Comparison of ENCODE assay signal across 20 mouse cellular contexts in genomic region chr15:93103426-93103825, GRCm38 (mm10).
DNase-seq lines count a peak whose midpoint lies in the region; ATAC-seq lines count a peak whose summit lies in the region.
"Had no signal": no experiment of that assay in that cellular context is flagged by ENCODE, and none has a peak within 500 bp of the region (broad histone marks: within the 10 kb centered on the region; RNA-seq: fewer than 3 reads in every experiment).

No protein-coding gene starts in this region.

- no peak overlapping the region for H3K4me2 ChIP-seq in heart, embryonic 11.5 days
- no peak overlapping the region for H3K4me2 ChIP-seq in forebrain, embryonic 16.5 days (ENCODE audit: low read length)
- H3K4me2 ChIP-seq: embryonic facial prominence, embryonic 15.5 days; hindbrain, embryonic 14.5 days; intestine, embryonic 15.5 days; limb, embryonic 13.5 days; liver, embryonic 15.5 days; midbrain, embryonic 13.5 days had no signal

- H3K4me1 ChIP-seq in heart, embryonic 11.5 days (ENCODE audit: control insufficient read depth, insufficient read depth, low read length): no peaks in the 10 kb centered on the region
- no peaks in the 10 kb centered on the region for H3K4me1 ChIP-seq in forebrain, embryonic 16.5 days (replicated peaks; ENCODE audit: control insufficient read depth, insufficient read depth, low read length)
- H3K4me1 ChIP-seq: embryonic facial prominence, embryonic 15.5 days; intestine, embryonic 15.5 days; liver, embryonic 15.5 days had no signal

- H3K9me3 ChIP-seq in heart, embryonic 11.5 days (replicated peaks; ENCODE audit: control insufficient read depth, low read length): no peaks in the 10 kb centered on the region
- H3K9me3 ChIP-seq in forebrain, embryonic 16.5 days (ENCODE audit: control insufficient read depth, low read length): no peaks in the 10 kb centered on the region
- H3K9me3 ChIP-seq: embryonic facial prominence, embryonic 15.5 days; forebrain, embryonic 10.5 days; intestine, embryonic 15.5 days; liver, embryonic 15.5 days; midbrain, embryonic 13.5 days had no signal

- H3K4me3 ChIP-seq in heart, embryonic 11.5 days (ENCODE audit: low read depth, low read length): no peak overlapping the region
- H3K4me3 ChIP-seq in forebrain, embryonic 16.5 days (replicated peaks; ENCODE audit: low read length): no peak overlapping the region
- H3K4me3 ChIP-seq: embryonic facial prominence, embryonic 15.5 days; forebrain, embryonic 10.5 days; intestine, embryonic 15.5 days; limb, embryonic 13.5 days; liver, embryonic 15.5 days; midbrain, embryonic 13.5 days; myocyte had no signal

- no peak overlapping the region for H3K9ac ChIP-seq in heart, embryonic 11.5 days (ENCODE audit: low read depth, low read length)
- H3K9ac ChIP-seq in forebrain, embryonic 16.5 days (replicated peaks; ENCODE audit: low read depth, low read length): no peak overlapping the region
- H3K9ac ChIP-seq: embryonic facial prominence, embryonic 15.5 days; hindbrain, embryonic 14.5 days; intestine, embryonic 15.5 days; limb, embryonic 13.5 days; liver, embryonic 15.5 days; midbrain, embryonic 13.5 days had no signal

- ATAC-seq in heart, embryonic 11.5 days (replicated peaks; ENCODE audit: insufficient number of reproducible peaks, low FRiP score, low TSS enrichment): no peak
- no peak for ATAC-seq in forebrain, embryonic 16.5 days
- ATAC-seq: intestine, embryonic 15.5 days; midbrain, embryonic 13.5 days had no signal

- DNase-seq in cerebellum, postnatal 14 days: peak; percentile 16 to 24
- no peak for DNase-seq in cerebellum, adult 9-10 months
- DNase-seq in heart, postnatal 4 days: peak; percentile 46
- DNase-seq in lung, adult 18-20 months: peak; percentile 24 to 35
- peak; percentile 22 for DNase-seq in lung, postnatal 10 days
- DNase-seq: cerebellum, adult 18-20 months; gastrocnemius, postnatal 14 days; layer of hippocampus, adult 9-11 months; retina, postnatal 1 day; thymus, postnatal 4 days had no signal

- no peaks in the 10 kb centered on the region for H3K36me3 ChIP-seq in heart, embryonic 11.5 days (ENCODE audit: control insufficient read depth, insufficient read depth, low read length)
- no peaks in the 10 kb centered on the region for H3K36me3 ChIP-seq in forebrain, embryonic 16.5 days (ENCODE audit: control insufficient read depth, insufficient read depth)
- H3K36me3 ChIP-seq: embryonic facial prominence, embryonic 15.5 days; forebrain, embryonic 10.5 days; intestine, embryonic 15.5 days; limb, embryonic 13.5 days; liver, embryonic 15.5 days; midbrain, embryonic 13.5 days had no signal

- no peak overlapping the region for H3K27ac ChIP-seq in heart, embryonic 11.5 days (ENCODE audit: low read depth, low read length)
- no peak overlapping the region for H3K27ac ChIP-seq in forebrain, embryonic 16.5 days (ENCODE audit: low read length)
- H3K27ac ChIP-seq: embryonic facial prominence, embryonic 15.5 days; forebrain, embryonic 10.5 days; hindbrain, embryonic 14.5 days; intestine, embryonic 15.5 days; limb, embryonic 13.5 days; liver, embryonic 15.5 days; midbrain, embryonic 13.5 days had no signal

- no peaks in the 10 kb centered on the region for H3K27me3 ChIP-seq in heart, embryonic 11.5 days (ENCODE audit: control insufficient read depth, insufficient read depth, low read length)
- H3K27me3 ChIP-seq in forebrain, embryonic 16.5 days (replicated peaks; ENCODE audit: control insufficient read depth, insufficient read depth, low read length): no peaks in the 10 kb centered on the region
- H3K27me3 ChIP-seq: embryonic facial prominence, embryonic 15.5 days; intestine, embryonic 15.5 days; limb, embryonic 13.5 days; liver, embryonic 15.5 days; midbrain, embryonic 13.5 days had no signal

- 78% methylated on average over 5 of the region's 5 CpGs for WGBS in heart, embryonic 11.5 days (ENCODE audit: insufficient replicate concordance)
- 62% methylated on average over 5 of the region's 5 CpGs for WGBS in forebrain, embryonic 16.5 days
